8 mouse cellular contexts compared by ENCODE assay signal in the genomic region with DNA sequence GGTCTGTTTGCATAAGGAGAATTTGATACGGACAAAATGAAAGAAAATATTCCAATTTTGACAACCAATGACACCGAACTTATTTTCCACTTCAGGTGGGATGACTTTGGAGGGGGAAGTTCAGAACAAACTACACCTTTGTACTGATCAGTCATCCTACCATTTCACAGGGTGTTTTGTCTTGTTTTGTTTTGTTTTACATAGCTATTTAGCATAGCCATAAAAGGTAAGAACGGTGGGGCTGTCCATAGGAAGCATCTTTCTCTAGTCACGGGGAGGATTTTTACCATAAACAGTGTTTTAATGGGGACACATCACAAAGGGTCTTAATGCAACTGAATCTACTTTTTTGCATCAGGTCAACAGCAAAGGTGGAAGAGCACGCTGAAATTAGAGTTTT.
DNase-seq lines count a peak whose midpoint lies in the region; ATAC-seq and TF ChIP-seq lines count a peak whose summit lies in the region.

No protein-coding gene starts in this region.

- H3K27ac ChIP-seq in forebrain, embryonic 12.5 days: no peak overlapping the region
- H3K27ac ChIP-seq in forebrain, embryonic 16.5 days (ENCODE audit: low read length): no peak overlapping the region
- H3K27ac ChIP-seq in kidney, embryonic 16.5 days (ENCODE audit: low read length): no peak overlapping the region
- no peak overlapping the region for H3K27ac ChIP-seq in kidney, adult 2 months (ENCODE audit: insufficient read depth, low read depth, low read length)
- H3K27ac ChIP-seq in ES-Bruce4 (ENCODE audit: insufficient read depth, low read length): peak overlapping the region; percentile 92
- peak overlapping the region; percentile 89; the same call in 1 of the 2 replicates for H3K27ac ChIP-seq in limb, embryonic 13.5 days

- no peak overlapping the region for H3K9ac ChIP-seq in forebrain, embryonic 12.5 days
- no peak overlapping the region for H3K9ac ChIP-seq in forebrain, embryonic 16.5 days (replicated peaks; ENCODE audit: low read depth, low read length)
- no peak overlapping the region for H3K9ac ChIP-seq in kidney, embryonic 16.5 days (replicated peaks; ENCODE audit: low read length)
- no peak overlapping the region for H3K9ac ChIP-seq in ES-Bruce4 (ENCODE audit: low read depth, poor library complexity, severe bottlenecking)
- no peak overlapping the region for H3K9ac ChIP-seq in limb, embryonic 13.5 days

- no peak for TF ChIP-seq CTCF in kidney, adult 2 months (conservative IDR thresholded peaks at IDR 0.05; ENCODE audit: insufficient read depth, insufficient read length, low read depth, low read length)
- TF ChIP-seq CTCF in ES-Bruce4 (IDR thresholded peaks at IDR 0.05; ENCODE audit: low read depth, low read length): no peak

- TF ChIP-seq POLR2A in kidney, adult 2 months (IDR thresholded peaks at IDR 0.05; ENCODE audit: low read depth, low read length): no peak
- TF ChIP-seq POLR2A in ES-Bruce4 (IDR thresholded peaks at IDR 0.05; ENCODE audit: insufficient read depth, low read length): no peak

- no peak for DNase-seq in kidney, adult 2 months
- no peak for DNase-seq in adrenal gland, postnatal 4 days (ENCODE audit: low spot score in 2 of 2)
- no peak for DNase-seq in urinary bladder, postnatal 14 days (ENCODE audit: low spot score)

- WGBS in forebrain, embryonic 12.5 days: 17% methylated on average over 5 of the region's 5 CpGs
- 19% methylated on average over 5 of the region's 5 CpGs for WGBS in forebrain, embryonic 16.5 days
- WGBS in kidney, embryonic 16.5 days: 21% methylated on average over 5 of the region's 5 CpGs
- WGBS in kidney, adult 2 months: 43% methylated on average over 5 of the region's 5 CpGs
- 24% methylated on average over 5 of the region's 5 CpGs for WGBS in limb, embryonic 13.5 days

- no peak for TF ChIP-seq EP300 in ES-Bruce4 (IDR thresholded peaks at IDR 0.05; ENCODE audit: insufficient read depth, low read depth, low read length)

- peak overlapping the region; percentile 60 for H3K4me2 ChIP-seq in forebrain, embryonic 12.5 days
- H3K4me2 ChIP-seq in forebrain, embryonic 16.5 days (ENCODE audit: low read length): no peak overlapping the region
- H3K4me2 ChIP-seq in kidney, embryonic 16.5 days (replicated peaks; ENCODE audit: low read depth, low read length): peak overlapping the region; percentile 75
- H3K4me2 ChIP-seq in limb, embryonic 13.5 days (replicated peaks): peak overlapping the region; percentile 81

- H3K27me3 ChIP-seq in forebrain, embryonic 12.5 days: peaks cover 10% of the 10 kb centered on the region
- peaks cover 2% of the 10 kb centered on the region; the same call in 1 of the 2 replicates for H3K27me3 ChIP-seq in forebrain, embryonic 16.5 days (replicated peaks; ENCODE audit: control insufficient read depth, insufficient read depth, low read length)
- no peaks in the 10 kb centered on the region for H3K27me3 ChIP-seq in kidney, embryonic 16.5 days (ENCODE audit: insufficient read depth, low read length)
- no peaks in the 10 kb centered on the region for H3K27me3 ChIP-seq in kidney, adult 2 months (replicated peaks; ENCODE audit: control insufficient read depth, insufficient read depth, low read length)
- no peaks in the 10 kb centered on the region for H3K27me3 ChIP-seq in ES-Bruce4 (ENCODE audit: control insufficient read depth, insufficient read depth, low read length, poor library complexity, severe bottlenecking)
- H3K27me3 ChIP-seq in limb, embryonic 13.5 days: no peaks in the 10 kb centered on the region

- no peak overlapping the region for H3K4me3 ChIP-seq in forebrain, embryonic 12.5 days (replicated peaks)
- H3K4me3 ChIP-seq in forebrain, embryonic 16.5 days (replicated peaks; ENCODE audit: low read length): no peak overlapping the region
- H3K4me3 ChIP-seq in kidney, embryonic 16.5 days (ENCODE audit: low read length): no peak overlapping the region
- no peak overlapping the region for H3K4me3 ChIP-seq in kidney, adult 2 months (ENCODE audit: insufficient read depth, low read depth, low read length)
- no peak overlapping the region for H3K4me3 ChIP-seq in ES-Bruce4 (ENCODE audit: low read depth, low read length)
- H3K4me3 ChIP-seq in limb, embryonic 13.5 days: no peak overlapping the region

- no peaks in the 10 kb centered on the region for H3K36me3 ChIP-seq in forebrain, embryonic 12.5 days (replicated peaks)
- no peaks in the 10 kb centered on the region for H3K36me3 ChIP-seq in forebrain, embryonic 16.5 days (ENCODE audit: control insufficient read depth, insufficient read depth)
- no peaks in the 10 kb centered on the region for H3K36me3 ChIP-seq in kidney, embryonic 16.5 days (ENCODE audit: insufficient read depth, low read length)
- H3K36me3 ChIP-seq in kidney, adult 2 months (ENCODE audit: control insufficient read depth, insufficient read depth, low read length): no peaks in the 10 kb centered on the region
- 0 out of 2 replicates have a peak, but pooled peaks cover 2% of the 10 kb centered on the region for H3K36me3 ChIP-seq in ES-Bruce4 (ENCODE audit: control insufficient read depth, insufficient read depth, low read length, poor library complexity, severe bottlenecking)
- no peaks in the 10 kb centered on the region for H3K36me3 ChIP-seq in limb, embryonic 13.5 days

- H3K9me3 ChIP-seq in forebrain, embryonic 12.5 days: no peaks in the 10 kb centered on the region
- no peaks in the 10 kb centered on the region for H3K9me3 ChIP-seq in forebrain, embryonic 16.5 days (ENCODE audit: control insufficient read depth, low read length)
- H3K9me3 ChIP-seq in kidney, embryonic 16.5 days (ENCODE audit: low read length): no peaks in the 10 kb centered on the region
- no peaks in the 10 kb centered on the region for H3K9me3 ChIP-seq in ES-Bruce4 (replicated peaks; ENCODE audit: control insufficient read depth, insufficient read depth, low read length, poor library complexity, severe bottlenecking)
- no peaks in the 10 kb centered on the region for H3K9me3 ChIP-seq in limb, embryonic 13.5 days

- peaks cover 40% of the 10 kb centered on the region for H3K4me1 ChIP-seq in forebrain, embryonic 12.5 days
- H3K4me1 ChIP-seq in forebrain, embryonic 16.5 days (replicated peaks; ENCODE audit: control insufficient read depth, insufficient read depth, low read length): peaks cover 22% of the 10 kb centered on the region
- H3K4me1 ChIP-seq in kidney, embryonic 16.5 days (ENCODE audit: insufficient read depth, low read length): peaks cover 41% of the 10 kb centered on the region
- H3K4me1 ChIP-seq in kidney, adult 2 months (ENCODE audit: control insufficient read depth, insufficient read depth, low read length): 0 out of 2 replicates have a peak, but pooled peaks cover 3% of the 10 kb centered on the region
- peaks cover 2% of the 10 kb centered on the region for H3K4me1 ChIP-seq in ES-Bruce4 (ENCODE audit: control insufficient read depth, insufficient read depth, low read length)
- peaks cover 69% of the 10 kb centered on the region for H3K4me1 ChIP-seq in limb, embryonic 13.5 days

- no peak for ATAC-seq in forebrain, embryonic 12.5 days (ENCODE audit: low FRiP score)
- ATAC-seq in forebrain, embryonic 16.5 days: no peak
- ATAC-seq in kidney, embryonic 16.5 days (ENCODE audit: low FRiP score, low TSS enrichment): no peak
- ATAC-seq in limb, embryonic 13.5 days (ENCODE audit: low FRiP score, low read depth): no peak

Comparison
In these comparisons a context has a peak if more than half of its experiments do, and no peak if none do; other contexts are left out.
1. H3K27ac ChIP-seq: peak in ES-Bruce4 (single experiment) and limb, embryonic 13.5 days (single experiment); none in forebrain, embryonic 12.5 days (single experiment), forebrain, embryonic 16.5 days (single experiment), kidney, embryonic 16.5 days (single experiment) and kidney, adult 2 months (single experiment).